Mouse (Mus musculus) spleen, postnatal 14 days (tissue): ENCODE measurements at regions not wholly inside any gene's neighbourhood (a gene's known extent, or its start where the extent isn't known, plus 50 kb on each side); places are given as distances from the start of the nearest gene placed in this dataset.
A peak's percentile ranks its signal among the peaks of the same experiment; 100 is the strongest.

Source experiments
- DNase-seq, 2 experiments: peaks; one replicate each; pipeline ENCODE4 v3.0.0; 2021 to 2022; ENCODE audit warnings: low spot score in 2 of 2

DNA sequence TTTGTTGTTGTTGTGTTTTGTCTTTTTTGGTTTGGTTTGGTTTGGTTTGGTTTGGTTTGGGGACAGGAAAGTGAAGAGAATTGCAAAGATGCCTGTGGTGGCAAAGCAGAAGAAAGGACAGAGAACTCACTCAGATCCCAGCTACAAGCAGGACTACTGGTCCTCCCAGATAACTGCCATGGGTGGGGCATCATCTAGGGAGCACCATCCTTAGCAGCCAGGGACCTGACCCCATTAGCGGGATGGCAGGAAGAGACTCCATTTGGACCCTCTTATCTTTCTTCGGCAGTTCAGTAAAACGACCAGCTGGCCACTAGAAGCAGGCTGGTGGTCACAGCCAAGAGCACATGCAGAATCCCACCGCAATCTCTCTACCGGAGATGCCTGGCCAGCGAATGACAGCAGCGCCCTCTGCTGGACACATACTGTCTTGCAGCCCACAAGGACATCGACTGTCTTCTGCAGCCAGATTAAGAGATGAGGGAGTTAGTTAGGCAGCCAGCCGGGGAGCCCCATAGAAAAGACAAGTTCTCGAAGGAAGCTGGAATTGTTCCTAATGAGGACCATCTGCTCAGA is 119.8 kb downstream of the Gm9195 start:
- peak; percentile 15 to 45 for DNase-seq

DNA sequence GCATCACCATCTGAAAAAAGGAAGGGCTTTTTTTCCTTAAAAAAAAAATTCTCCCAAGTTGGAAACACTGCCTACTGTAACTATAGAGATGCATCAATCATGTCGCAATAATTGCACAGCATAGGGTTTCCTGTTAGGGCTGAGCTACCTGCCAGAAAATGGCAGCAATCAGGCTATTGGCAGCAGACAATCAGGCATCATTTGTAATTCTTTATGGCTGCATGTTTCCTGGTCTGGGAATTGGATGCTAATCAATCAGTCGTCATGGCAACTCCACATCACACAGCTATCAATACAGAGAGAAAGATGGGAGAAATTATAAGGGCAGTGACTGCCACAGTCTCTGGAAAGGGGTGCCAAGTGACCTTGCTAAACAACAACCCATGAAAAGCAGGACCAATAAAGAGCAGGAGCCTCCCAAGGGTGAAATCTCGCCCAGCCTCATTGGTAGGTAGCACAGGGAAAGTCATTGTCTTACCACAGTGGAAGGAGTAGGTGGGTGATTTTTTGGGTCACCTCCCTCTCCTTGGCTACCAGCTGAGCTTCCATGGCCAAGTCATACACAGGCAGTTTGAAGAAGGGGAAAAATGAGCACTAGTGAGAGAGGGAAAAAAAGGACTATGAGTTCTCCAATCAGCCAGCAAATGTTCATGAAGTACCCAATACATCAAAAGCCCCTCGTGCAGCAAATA is 130.7 kb downstream of the Gm9195 start:
- no peak for DNase-seq

DNA sequence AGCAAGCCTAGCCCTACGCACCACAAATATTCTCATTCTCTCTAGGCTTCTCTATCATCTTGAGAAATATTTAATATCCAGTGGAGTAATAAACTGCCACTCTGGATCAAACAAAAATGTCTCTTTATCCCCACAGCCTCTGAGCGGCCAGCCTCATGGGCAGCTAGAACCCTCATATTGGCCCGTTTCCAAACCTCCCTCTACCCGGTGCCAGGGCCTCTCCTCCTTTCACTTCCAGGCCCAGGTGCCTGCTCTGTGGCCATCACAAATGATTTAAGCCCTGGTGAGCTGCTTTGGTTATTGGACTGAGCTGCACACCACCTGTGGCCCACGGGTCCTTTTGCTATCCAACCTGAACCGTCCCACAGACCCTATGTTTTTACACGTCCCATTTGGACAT is 131.5 kb downstream of the Gm9195 start:
- DNase-seq = no peak

DNA sequence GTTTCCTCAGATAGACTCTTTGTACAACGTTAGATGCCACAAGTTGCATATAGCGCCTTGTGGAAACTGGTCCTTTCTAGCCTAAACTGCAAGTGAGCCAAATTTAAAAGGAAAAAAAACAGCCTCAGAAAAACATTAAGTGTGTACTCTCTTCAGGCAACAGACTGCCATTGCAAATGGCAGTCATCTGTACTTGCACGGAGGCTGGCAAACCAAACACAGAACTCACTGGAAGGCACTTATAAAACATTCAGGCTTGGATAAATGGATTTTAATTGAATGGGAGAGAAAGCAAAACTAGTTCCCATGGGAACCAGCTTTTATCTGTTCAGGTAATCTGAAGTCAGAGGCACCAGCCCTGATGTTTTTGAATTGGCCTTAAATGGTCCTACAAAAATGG is 133.7 kb downstream of the Gm9195 start:
- no peak for DNase-seq

DNA sequence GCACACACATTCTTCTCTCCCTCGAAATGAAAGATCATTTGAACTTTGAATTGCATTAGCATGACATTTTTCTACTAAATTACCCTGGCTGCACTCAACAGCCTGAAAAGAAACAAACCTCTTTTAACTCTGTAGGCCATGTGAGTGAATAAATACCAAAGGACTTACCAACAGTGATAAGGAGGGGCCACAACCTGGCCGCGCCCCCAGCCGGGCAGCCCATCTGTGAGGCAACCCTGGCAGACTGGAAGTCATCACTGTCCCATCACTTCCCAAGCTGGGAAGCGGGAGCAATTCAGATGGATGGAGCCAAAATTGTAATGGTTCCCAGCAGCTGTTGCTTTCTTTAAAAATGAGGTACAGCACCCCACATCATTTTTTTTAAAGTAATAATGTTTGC is 149.5 kb downstream of the Gm9195 start:
- no peak for DNase-seq

DNA sequence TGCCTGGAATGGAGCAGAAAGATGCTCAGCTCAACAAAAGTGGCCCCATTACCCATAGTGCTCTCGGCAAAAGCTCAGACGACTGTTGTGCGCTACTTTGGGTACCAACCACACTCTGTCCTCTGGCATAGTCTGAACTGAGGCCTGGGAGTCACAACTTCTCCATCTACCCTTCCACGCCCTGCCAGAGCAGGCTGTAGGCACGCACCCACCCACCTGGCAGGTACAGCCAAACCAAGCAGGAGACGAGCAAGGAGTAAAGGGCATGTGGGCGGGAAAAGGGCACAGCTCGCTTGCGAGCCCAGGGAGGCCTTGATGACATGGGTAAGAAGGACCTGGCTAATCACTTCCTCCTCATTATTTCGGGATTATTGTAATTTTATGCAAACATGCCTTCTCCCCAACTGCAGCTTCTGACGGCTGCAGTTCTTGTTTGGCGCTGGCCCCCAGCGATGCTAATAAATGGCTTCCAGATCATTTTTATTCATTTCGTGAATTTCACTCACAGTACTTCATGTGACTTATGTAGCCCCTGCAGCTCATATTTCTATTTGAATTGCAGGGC is 150.0 kb downstream of the Gm9195 start:
- no peak for DNase-seq

DNA sequence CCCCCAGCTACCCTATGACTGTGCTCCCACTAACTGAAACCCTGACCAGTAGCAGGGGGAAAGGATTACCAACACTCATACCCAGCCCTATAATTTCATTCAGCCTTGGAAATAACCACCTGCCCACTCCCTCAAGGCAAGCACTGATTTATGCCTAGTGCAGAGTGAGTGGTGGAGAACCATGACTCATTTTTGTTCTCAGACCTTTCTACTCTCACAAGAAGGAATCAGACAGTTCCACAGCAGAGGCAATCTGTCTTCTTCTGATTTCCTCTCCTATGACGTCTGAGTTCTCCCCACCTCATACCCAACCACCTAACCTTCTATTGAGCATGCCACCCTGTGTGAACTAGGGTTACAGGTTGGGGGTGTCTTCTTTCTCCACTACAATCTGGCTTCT is 153.6 kb downstream of the Gm9195 start:
- DNase-seq = no peak

DNA sequence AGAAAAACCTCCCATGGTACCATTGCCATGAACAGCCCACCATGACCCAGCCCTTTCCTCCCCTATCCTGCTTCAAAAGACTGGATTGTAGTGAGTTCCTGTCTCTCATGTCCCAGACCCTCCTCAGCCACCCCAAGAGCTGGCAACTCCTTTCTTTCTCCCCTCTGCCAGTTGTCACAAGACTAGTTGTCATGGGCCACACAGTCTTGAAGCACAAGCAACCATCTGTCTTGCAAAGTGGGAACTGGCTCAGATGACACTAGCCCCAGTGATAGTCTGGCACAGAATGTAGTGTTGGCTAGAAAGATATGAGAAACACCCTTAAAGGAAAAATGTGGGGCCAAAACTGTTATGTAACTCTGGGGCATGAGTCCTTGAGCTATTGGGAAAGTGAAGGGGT is 187.8 kb downstream of the Gm9195 start:
- DNase-seq = no peak

DNA sequence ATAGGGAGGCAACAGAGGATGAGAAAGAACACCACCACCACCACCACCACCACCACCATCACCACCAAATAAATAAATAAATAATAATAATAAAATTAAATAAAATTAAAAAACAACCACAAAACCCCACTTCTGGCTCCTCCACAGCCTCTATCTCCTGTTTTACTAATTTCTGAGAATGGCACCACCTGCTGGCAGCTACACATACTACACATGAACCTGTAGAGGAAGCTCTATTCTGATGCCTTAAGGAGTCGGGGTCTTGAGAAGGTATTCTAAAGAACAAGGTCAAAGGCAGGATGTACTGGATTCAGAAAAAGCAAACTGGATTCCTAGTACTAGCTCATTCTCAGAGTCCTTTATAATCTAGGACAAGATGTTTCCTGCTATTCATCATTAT is 191.6 kb downstream of the Gm9195 start:
- peak in 1 of 2 experiments; percentile 13 for DNase-seq

DNA sequence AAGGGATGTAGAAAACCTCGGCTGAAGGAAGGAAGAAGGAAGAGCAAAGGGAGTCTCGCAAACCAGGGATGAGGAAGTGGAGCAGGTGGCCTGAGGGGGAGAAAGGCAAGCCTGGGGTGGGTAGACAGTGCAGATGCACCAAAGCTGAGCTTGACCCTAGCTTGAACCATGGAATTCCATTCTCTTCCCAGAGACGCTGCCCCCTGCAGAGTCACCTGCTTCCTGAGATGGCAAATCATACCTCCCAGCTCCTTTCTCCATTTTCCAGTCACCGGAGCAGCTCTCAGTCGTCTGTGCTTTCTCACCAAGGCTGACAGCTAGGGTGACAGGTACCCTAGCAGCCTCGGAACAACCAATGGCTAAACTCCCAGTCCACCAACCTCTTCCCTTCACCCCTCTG is 197.0 kb downstream of the Gm9195 start:
- DNase-seq = no peak

DNA sequence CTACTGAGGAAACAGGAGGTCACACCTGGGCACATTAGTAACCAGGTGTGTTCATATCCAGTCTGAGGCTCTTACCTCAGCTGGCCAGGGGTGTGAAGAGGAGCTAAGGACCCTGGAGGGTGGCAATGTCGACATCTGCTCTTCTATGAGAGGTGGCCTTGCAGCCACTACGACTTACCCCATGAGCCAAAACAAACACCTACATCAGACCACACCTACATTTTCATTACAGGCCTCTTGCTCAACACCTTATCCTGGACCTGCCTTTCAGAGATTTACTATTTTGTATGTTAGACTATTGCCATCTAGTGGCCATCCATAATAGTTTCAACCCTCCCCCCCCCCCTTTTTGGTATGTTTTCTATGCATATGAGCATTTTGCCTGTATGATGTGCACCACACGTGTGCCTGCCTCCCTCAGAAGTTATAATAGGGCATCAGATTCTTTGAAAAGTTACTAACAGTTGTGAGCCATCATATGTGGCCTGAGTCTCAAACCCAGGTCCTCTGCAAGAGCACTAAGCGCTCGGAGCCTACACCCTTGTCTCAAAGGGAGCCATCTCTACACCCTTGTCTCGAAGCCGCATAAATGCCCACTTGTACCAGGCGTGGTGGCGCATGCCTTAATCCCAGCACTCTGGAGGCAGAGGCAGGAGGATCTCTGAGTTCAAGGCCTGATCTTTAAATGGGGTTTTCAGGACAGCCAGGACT is 197.8 kb downstream of the Gm9195 start:
- no peak for DNase-seq

DNA sequence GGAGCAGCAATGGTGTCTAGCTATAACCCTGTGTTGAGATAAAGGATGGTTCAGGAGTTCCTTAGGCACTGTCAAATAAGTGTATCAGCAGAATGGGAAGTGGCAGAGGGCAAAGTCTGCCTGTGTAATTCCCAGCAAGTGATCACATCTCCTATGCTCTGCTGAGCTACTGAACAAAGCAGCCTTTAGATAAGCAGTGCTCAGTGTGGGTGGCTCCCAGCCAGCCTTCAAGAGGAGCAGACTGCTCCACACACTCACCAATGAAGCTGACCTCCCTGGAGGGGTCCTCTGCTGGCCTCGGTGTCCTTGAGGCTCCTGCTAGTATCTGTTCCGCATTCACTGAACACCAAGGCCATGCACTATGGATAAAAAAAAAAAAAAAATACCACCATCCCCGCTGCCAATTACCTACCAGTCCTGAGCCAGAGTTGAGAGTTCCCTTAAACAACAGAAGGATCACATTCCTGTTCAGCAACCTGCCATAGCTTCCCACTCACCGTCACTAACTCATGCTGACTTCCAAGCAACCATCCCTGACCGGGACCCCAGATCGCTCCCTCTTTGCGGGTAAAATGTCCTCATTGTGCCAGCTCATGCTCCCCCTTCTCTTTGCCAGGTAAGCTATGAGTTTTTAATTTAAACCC is 198.9 kb downstream of the Gm9195 start:
- DNase-seq = no peak

DNA sequence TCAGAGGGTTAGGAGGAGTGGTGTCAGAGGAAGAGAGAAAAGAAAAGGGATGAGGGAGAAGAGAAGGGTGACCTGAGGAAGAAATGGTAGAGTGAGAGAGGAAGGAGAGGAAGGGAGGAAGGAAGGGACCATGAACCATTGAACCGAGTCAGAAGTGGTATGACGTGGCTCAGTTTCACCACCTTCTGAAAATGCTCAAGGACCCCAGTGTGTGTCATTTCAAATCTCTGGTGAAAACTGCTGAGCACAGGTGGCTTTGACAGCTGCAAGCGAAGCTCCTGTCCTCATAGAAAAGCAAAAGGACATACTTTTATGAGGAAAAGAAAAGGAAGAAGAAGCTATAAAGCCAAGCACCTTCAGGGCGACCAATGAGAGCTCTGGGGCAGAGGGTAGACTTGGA is 214.3 kb downstream of the Gm9195 start:
- DNase-seq = no peak

DNA sequence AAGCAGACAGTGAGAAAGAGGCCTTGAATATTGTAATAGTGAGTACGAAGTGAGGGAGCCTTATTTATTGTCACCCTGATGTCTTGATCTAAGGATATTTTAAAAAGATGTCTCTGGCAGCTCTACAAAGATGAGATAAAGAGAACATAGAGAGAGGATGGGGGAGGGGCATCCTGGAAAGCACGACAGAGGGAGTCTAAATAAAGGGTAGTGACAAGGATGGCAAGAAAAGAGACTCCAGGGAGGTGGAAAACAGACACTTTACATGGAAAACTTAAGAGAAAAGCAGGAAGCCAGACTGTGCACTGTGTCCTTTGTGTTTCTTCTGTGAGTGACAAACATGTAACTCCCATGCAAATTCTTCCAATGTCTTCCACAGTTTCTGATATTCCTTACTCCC is 232.4 kb downstream of the Gm9195 start:
- no peak for DNase-seq

DNA sequence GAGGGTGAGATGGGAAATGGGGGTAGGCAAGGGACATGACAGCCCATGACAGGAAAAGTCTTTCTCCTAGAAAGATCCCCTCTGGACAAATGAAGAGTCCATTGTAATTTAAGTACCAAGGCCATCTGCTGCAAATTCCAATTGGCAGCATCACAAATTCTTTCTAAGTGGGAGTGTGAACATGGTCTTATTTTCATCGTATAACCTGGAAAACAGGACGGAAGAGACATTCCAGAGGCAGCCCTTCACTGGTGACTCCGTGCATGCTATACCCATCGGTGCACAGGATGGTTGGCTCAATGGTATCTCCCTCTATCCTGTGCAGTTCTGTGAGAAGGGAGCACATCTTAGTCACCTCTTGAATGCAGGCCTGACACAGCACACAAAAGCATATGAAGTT is 249.8 kb downstream of the Gm9195 start:
- no peak for DNase-seq

DNA sequence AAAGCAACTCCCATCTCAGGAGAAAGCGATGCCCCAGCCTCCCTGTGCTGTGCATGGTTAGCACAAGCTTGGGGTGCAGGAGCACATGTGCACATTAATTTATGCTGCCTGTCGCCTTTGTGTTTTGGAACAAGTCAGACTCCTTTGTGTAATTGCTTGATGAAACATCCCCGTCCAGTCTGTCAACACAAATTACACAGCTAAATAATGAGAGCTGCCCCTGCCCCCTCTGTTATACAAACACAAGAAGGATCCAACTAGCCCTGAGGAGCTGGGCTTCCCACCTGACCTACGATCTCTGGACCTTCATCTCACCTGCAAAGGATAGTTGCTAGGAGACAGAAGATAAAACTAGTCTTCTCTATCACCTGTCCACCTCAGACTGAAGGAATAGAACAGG is 251.4 kb downstream of the Gm9195 start:
- DNase-seq = no peak

DNA sequence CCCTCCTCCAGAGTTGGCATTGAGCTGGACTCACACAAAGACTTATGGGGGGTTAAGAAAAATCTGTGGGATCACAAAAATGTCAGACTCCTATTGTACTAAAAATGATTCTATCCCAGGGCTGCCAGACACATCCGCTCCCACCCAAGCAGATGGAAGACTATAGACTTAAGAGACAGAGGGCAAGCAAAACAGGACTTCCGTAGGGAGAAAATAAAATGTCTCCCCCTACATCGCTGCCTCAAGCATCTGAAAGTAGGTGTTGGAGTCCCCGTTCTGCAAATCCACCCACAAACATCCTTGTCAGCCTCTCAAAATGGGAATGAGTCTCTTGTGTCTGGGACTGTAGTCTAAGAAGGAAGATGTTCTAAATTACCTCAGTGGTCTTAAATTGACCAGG is 253.3 kb downstream of the Gm9195 start:
- DNase-seq = no peak

DNA sequence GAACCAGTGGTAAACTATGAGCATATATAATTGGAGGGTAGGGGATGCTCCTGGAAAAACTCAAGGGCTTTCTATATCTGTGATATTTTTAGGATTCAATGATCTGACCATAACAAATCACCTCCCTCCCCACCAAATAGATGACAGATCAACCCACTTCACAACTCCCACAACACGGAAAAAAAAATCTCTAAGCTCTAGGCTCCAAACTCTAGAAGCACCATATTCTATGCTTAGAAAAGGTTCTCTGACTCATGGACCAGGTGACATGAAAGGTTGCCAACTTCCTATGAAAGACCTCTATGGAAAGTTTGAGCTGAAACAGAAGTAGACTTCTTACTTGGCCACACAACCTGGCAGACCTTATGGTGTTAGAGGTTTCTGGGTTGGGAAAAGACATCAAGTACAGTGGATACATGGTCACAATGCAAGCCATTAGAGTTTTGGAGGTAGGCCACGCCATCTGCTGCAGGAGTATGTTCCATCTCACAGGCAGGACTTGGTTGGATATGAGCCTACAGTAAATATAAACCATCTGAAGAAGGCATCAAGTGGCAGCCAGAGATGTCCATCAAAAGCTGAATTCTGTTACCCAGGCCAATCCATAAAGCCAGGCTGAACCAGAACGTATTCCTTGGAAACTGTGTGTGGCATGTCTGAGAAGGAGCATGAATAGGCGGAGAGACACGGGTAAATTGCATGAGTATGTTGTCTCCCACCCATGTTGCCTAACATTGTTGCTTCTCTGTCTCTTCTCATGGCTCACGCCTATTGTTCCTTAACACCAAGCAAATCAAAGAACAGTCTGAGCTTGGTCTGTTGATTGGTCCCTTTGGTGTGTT is 257.2 kb downstream of the Gm9195 start:
- no peak for DNase-seq

DNA sequence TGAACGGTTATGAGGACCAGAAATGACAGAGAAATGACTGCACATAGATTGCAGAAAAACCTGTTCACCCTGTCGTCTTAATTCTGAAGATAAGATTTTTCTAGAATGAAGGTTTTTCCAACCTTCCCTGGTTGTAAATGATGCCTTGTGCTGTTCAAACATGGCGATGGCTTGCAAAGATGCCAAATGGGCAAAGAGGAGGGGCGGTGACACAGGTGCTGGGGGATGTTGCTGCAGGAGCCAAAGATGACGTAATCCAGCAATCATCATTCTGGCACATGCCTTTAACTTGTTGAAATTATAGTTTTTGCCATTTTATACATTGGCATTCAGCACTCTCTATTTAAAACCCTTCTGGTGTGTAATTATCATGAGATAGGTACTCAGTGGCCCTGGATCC is 263.8 kb downstream of the Gm9195 start:
- DNase-seq = no peak

DNA sequence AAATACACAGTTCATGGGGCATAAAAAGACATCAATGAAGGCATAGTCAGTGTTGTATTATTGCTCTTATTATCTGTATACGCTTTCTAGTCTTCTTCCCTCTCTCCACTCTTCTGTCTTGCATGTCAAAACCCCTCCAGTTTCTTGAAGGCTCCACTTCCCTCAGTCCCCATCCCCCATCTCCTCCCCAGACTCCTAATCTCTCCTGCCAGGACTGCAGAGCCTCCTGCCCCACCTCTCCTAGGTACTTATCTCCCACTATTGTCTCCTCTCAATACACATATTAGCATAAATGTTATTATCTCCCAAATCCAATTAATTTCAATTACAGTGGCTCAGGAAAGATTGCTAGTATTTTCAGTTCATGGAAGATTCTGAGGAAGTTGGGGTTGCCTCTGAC is 264.2 kb downstream of the Gm9195 start:
- DNase-seq = no peak

DNA sequence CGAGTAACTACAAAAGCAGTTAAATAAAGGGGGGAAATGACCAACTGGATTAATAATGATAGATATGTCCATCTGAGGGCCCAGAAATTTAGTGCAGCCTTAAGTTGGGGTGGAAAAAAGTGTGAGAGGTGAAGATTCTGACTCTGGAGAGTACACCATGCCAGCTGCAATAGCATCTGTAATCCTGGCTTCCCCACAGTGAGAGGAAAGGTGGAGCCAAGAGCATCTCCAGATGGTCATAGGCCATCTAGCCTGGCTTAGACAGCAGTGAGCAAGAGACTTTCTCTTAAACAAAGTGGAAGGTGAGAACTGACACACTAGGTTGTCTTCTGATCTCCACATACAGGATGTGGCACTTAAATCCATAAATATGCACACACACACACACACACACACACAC is 264.7 kb downstream of the Gm9195 start:
- no peak for DNase-seq

DNA sequence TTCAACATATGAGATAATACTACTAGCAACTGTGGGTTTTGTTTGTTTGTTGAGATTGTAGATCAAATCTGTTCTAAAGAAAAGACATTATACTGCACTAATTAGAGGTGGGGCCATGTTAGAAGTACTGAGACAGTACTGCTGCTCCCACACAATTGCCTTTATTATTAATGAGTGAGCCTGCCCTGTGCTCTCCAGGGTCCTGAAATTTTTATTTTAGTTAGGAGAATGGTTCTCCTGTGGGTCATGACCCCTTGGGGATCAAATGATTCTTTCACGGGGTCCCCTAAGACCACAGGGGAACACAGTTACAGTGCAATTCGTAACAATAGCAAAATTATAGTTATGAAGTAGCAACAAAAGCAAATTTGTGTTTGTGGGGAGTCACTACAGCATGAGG is 268.8 kb downstream of the Gm9195 start:
- DNase-seq = no peak
